Mouse (Mus musculus) gastrocnemius, postnatal 36 days (tissue): ENCODE data around the gene Glrx2. TPM values are rescaled to one million over a fixed set of nuclear protein-coding genes. Genes with fewer than 3 reads are reported as not detected.
"Not testable (repeated sequence)": the region's sequence is repeated elsewhere in the genome, so short reads cannot be mapped to it uniquely, and the experiment has no call there.

Source experiments
- DNase-seq, 2 experiments: peaks; one replicate each; pipeline ENCODE4 v3.0.0; 2022
- intact Hi-C: fragments of 180-260 bp; cut with DNase I; formaldehyde crosslinking; loops from one replicate; pipeline ENCODE4 v1.15.1; 2025
- long read RNA-seq, 2 experiments: library from polyadenylated mRNA; stranded (forward); transcript quantifications; one replicate each; pipeline ENCODE4 v2.0.0; 2021
- total RNA-seq, 2 experiments: library from RNA; stranded (reverse); gene quantifications; 2 replicates each; pipeline ENCODE4 v1.2.3; 2021

Glrx2 gene
- total RNA-seq: 10 to 100 TPM; 78.4 to 82.3 TPM
- long read RNA-seq, experiment 1, transcript Glrx2-210 (4 exons, 3,337 nt): major isoform, 127 of 184 reads
- long read RNA-seq, experiment 1, transcript Glrx2-202 (4 exons, 580 nt): minor isoform, 9 of 184 reads
- long read RNA-seq, experiment 1, partial matches to known transcripts: 10 of 184 reads
- long read RNA-seq, experiment 1, other reads (novel, unspliced or antisense): 36 of 184 reads
- long read RNA-seq, experiment 2, transcript Glrx2-210 (4 exons, 3,337 nt): major isoform, 112 of 158 reads
- long read RNA-seq, experiment 2, transcript Glrx2-202 (4 exons, 580 nt): minor isoform, 12 of 158 reads
- long read RNA-seq, experiment 2, partial matches to known transcripts: 3 of 158 reads
- long read RNA-seq, experiment 2, other reads (novel, unspliced or antisense): 27 of 158 reads

- DNase-seq, intact Hi-C loops: not testable (repeated sequence)
Measured at GRCm38 (mm10) chr1:143716038-143716437, at the start of gene Glrx2. TSS of gene Glrx2 (plus strand) at chr1:143716338.

- intact Hi-C loops: no loop called here
- DNase-seq: no peak
Measured at GRCm38 (mm10) chr1:143675734-143676361, 40.3 kb upstream of the Glrx2 start.

GRCm38 (mm10) chr1:143681108-143681507 is 35.0 kb upstream of the Glrx2 start:
- intact Hi-C loops: no loop called here
- no peak for DNase-seq

- DNase-seq: no peak
- intact Hi-C loops: no loop called here
Measured at GRCm38 (mm10) chr1:143684849-143685248, 31.3 kb upstream of the Glrx2 start.

- intact Hi-C loops: loop anchor here (5.0 to 10.0 kb wide), 2 partner anchors 36 to 73 kb away; partner anchors contain the start of genes Trove2 and Uchl5
- no peak for DNase-seq
Measured at GRCm38 (mm10) chr1:143701736-143702135, 14.4 kb upstream of the Glrx2 start.

- intact Hi-C loops: loop anchor here (5.0 to 10.0 kb wide), 2 partner anchors 35 to 73 kb away; partner anchors contain the start of genes Trove2 and Uchl5
- DNase-seq: peak in 1 of 2 experiments; percentile 4
Measured at GRCm38 (mm10) chr1:143702141-143702740, 13.9 kb upstream of the Glrx2 start.

GRCm38 (mm10) chr1:143702741-143703262 is 13.3 kb upstream of the Glrx2 start, which contains the start of gene Cdc73:
TSS of gene Cdc73 (minus strand) at chr1:143702893.
- DNase-seq: peak; percentile 89
- intact Hi-C loops: loop anchor here (5.0 to 10.0 kb wide), 2 partner anchors 34 to 72 kb away; partner anchors contain the start of genes Trove2 and Uchl5

GRCm38 (mm10) chr1:143707006-143707405 is 9.1 kb upstream of the Glrx2 start:
- intact Hi-C loops: loop anchor here (10.0 kb wide), 1 partner anchor 68 kb away; the partner anchor contains the start of genes Trove2 and Uchl5

GRCm38 (mm10) chr1:143708361-143708760 is 7.8 kb upstream of the Glrx2 start:
- DNase-seq: no peak

More at GRCm38 (mm10) chr1:143707006-143707405, 9.1 kb upstream of the Glrx2 start:
- DNase-seq: no peak

GRCm38 (mm10) chr1:143709966-143710626 is 6.0 kb upstream of the Glrx2 start:
- DNase-seq: no peak
- intact Hi-C loops: loop anchor here (10.0 kb wide), 1 partner anchor 65 kb away; the partner anchor contains the start of genes Trove2 and Uchl5

More at GRCm38 (mm10) chr1:143708361-143708760, 7.8 kb upstream of the Glrx2 start:
- intact Hi-C loops: loop anchor here (10.0 kb wide), 1 partner anchor 66 kb away; the partner anchor contains the start of genes Trove2 and Uchl5

- intact Hi-C loops: no loop called here
- no peak for DNase-seq
Measured at GRCm38 (mm10) chr1:143710627-143710976, 5.5 kb upstream of the Glrx2 start.

- intact Hi-C loops: no loop called here
- DNase-seq: no peak
Measured at GRCm38 (mm10) chr1:143724456-143725064, 8.4 kb downstream of the Glrx2 start.

- DNase-seq: no peak
- intact Hi-C loops: no loop called here
Measured at GRCm38 (mm10) chr1:143727701-143728445, 11.7 kb downstream of the Glrx2 start.

- DNase-seq: no peak
- intact Hi-C loops: no loop called here
Measured at GRCm38 (mm10) chr1:143730899-143731298, 14.8 kb downstream of the Glrx2 start.

- intact Hi-C loops: no loop called here
- DNase-seq: no peak
Measured at GRCm38 (mm10) chr1:143731691-143732090, 15.6 kb downstream of the Glrx2 start.

- intact Hi-C loops: no loop called here
- DNase-seq: no peak
Measured at GRCm38 (mm10) chr1:143733914-143734410, 17.8 kb downstream of the Glrx2 start.

- DNase-seq: no peak
- intact Hi-C loops: loop anchor here (5.0 kb wide), 1 partner anchor 37 kb away; the partner anchor contains the start of gene Cdc73
Measured at GRCm38 (mm10) chr1:143738811-143739210, 22.7 kb downstream of the Glrx2 start.
